Mouse (Mus musculus) embryonic stem cell, embryonic (primary cell): ENCODE measurements around the gene Cog4.

ENCODE experiments used
- CTCF ChIA-PET, 4 experiments: fragments of 300-600 bp in 2 of 4; fragments of 350-600 bp in 2 of 4; sonication (Branson Sonifier 250); formaldehyde crosslinking; loops; one replicate each; lab custom pipeline; 2022; ENCODE audit warnings: inconsistent platforms in 2 of 4; lab: Charles Lee
- POLR2A ChIA-PET, 4 experiments: fragments of 300-600 bp in 2 of 4; fragments of 350-600 bp in 2 of 4; sonication (Branson Sonifier 250); formaldehyde crosslinking; loops; one replicate each; lab custom pipeline; 2022; ENCODE audit warnings: antibody characterized with exemption in 4 of 4, inconsistent platforms in 1 of 4; lab: Charles Lee

Gene Cog4

GRCm38 (mm10) chr8:110856760-110857461 lies 10.5 kb downstream of the Cog4 start:
- CTCF ChIA-PET = interaction anchor here (0.5 to 0.8 kb wide), 6 partner anchors 41 to 226 kb away, joined by 3 to 8 read pairs (median 4); partner anchors contain the start of gene Fuk (in 1 of the 4)
- POLR2A ChIA-PET = interaction anchor here in 2 of 4 experiments (0.8 to 19.3 kb wide), 12 partner anchors 10 to 177 kb away, joined by 3 to 464 read pairs (median 4); partner anchors contain the start of genes Cog4 (in 2 of the 2) and Sf3b3 (in 2 of the 2)

- CTCF ChIA-PET = interaction anchor here in 3 of 4 experiments (0.5 to 1.2 kb wide), 6 partner anchors 23 to 1614 kb away, joined by 3 to 5 read pairs (median 4); partner anchors contain the start of gene Exosc6 (in 1 of the 3)
- POLR2A ChIA-PET = interaction anchor here in 3 of 4 experiments (0.7 to 19.3 kb wide), 9 partner anchors 10 to 43 kb away, joined by 3 to 464 read pairs (median 4); partner anchors contain the start of genes Cog4 (in 3 of the 3) and Sf3b3 (in 3 of the 3)
Measured at GRCm38 (mm10) chr8:110859651-110860501, 13.5 kb downstream of the Cog4 start.

- POLR2A ChIA-PET = interaction anchor here in 3 of 4 experiments (0.6 to 19.3 kb wide), 19 partner anchors 10 to 220 kb away, joined by 3 to 464 read pairs (median 4); partner anchors contain the start of genes Cog4 (in 3 of the 3) and Sf3b3 (in 3 of the 3)
- CTCF ChIA-PET = interaction anchor here in 1 of 4 experiments (0.5 to 0.9 kb wide), 3 partner anchors 56 to 232 kb away, joined by 3 to 6 read pairs (median 4); partner anchors contain the start of gene Ddx19b
Measured at GRCm38 (mm10) chr8:110861347-110862025, 15.1 kb downstream of the Cog4 start.

- POLR2A ChIA-PET = interaction anchor here in 2 of 4 experiments (1.1 to 3.2 kb wide), 7 partner anchors 10 to 163 kb away, joined by 3 to 16 read pairs (median 3); partner anchors contain the start of genes Aars (in 1 of the 2), Cog4 (in 1 of the 2) and Sf3b3 (in 1 of the 2)
- CTCF ChIA-PET = no interaction called here
Measured at GRCm38 (mm10) chr8:110870501-110870900, 24.1 kb downstream of the Cog4 start.

- ChIA-PET POLR2A (interaction anchor here in 2 of 4 experiments (0.6 to 1.7 kb wide), 3 partner anchors 12 to 397 kb away, joined by 3 to 4 read pairs (median 3); no protein-coding TSS in a partner anchor), CTCF (no interaction called here)
Measured at GRCm38 (mm10) chr8:110877862-110878261, 31.5 kb downstream of the Cog4 start.

- CTCF ChIA-PET = no interaction called here
- POLR2A ChIA-PET = interaction anchor here in 1 of 4 experiments (1.1 to 2.7 kb wide), 5 partner anchors 12 to 65 kb away, joined by 4 to 10 read pairs (median 4); partner anchors contain the start of gene St3gal2
Measured at GRCm38 (mm10) chr8:110881741-110882310, 35.4 kb downstream of the Cog4 start.

GRCm38 (mm10) chr8:110883824-110884223 lies 37.4 kb downstream of the Cog4 start:
- POLR2A ChIA-PET = interaction anchor here in 2 of 4 experiments (0.6 to 2.7 kb wide), 13 partner anchors 10 to 740 kb away, joined by 3 to 17 read pairs (median 4); partner anchors contain the start of gene St3gal2 (in 1 of the 2)
- CTCF ChIA-PET = interaction anchor here in 2 of 4 experiments (0.6 to 1.4 kb wide), 4 partner anchors 11 to 804 kb away, joined by 3 to 4 read pairs (median 4); no protein-coding TSS in a partner anchor

- ChIA-PET CTCF (interaction anchor here in 3 of 4 experiments (0.5 to 0.6 kb wide), 3 partner anchors 111 to 141 kb away, joined by 3 to 5 read pairs (median 5); no protein-coding TSS in a partner anchor), POLR2A (interaction anchor here (0.5 to 3.0 kb wide), 22 partner anchors 9 to 385 kb away, joined by 3 to 10 read pairs (median 4); partner anchors contain the start of genes St3gal2 (in 2 of the 4), Cog4 (in 1 of the 4), Ddx19a (in 1 of the 4) and Ddx19b (in 1 of the 4))
Measured at GRCm38 (mm10) chr8:110886634-110887033, 40.2 kb downstream of the Cog4 start.

- POLR2A ChIA-PET = interaction anchor here (0.5 to 3.0 kb wide), 19 partner anchors 8 to 929 kb away, joined by 3 to 10 read pairs (median 4); partner anchors contain the start of genes Aars (in 1 of the 4), Ddx19a (in 1 of the 4), Fuk (in 1 of the 4) and Rfwd3 (in 1 of the 4)
- CTCF ChIA-PET = interaction anchor here in 3 of 4 experiments (0.6 to 1.1 kb wide), 3 partner anchors 132 to 161 kb away, joined by 3 to 4 read pairs (median 4); no protein-coding TSS in a partner anchor
Measured at GRCm38 (mm10) chr8:110887551-110887950, 41.2 kb downstream of the Cog4 start.

- CTCF ChIA-PET = interaction anchor here in 1 of 4 experiments (0.6 kb wide), 1 partner anchor 26 kb away, joined by 3 read pairs; no protein-coding TSS in a partner anchor
- POLR2A ChIA-PET = interaction anchor here in 2 of 4 experiments (0.6 to 1.6 kb wide), 5 partner anchors 28 to 145 kb away, joined by 3 to 5 read pairs (median 3); partner anchors contain the start of genes Aars (in 1 of the 2), Ddx19a (in 1 of the 2) and Sf3b3 (in 1 of the 2)
Measured at GRCm38 (mm10) chr8:110888441-110888840, 42.0 kb downstream of the Cog4 start.

GRCm38 (mm10) chr8:110888860-110889259 lies 42.5 kb downstream of the Cog4 start:
- POLR2A ChIA-PET = interaction anchor here (0.6 to 1.9 kb wide), 9 partner anchors 10 to 145 kb away, joined by 3 to 5 read pairs (median 4); partner anchors contain the start of genes Aars (in 1 of the 4), Ddx19a (in 1 of the 4) and Sf3b3 (in 1 of the 4)
- CTCF ChIA-PET = interaction anchor here in 1 of 4 experiments (0.6 kb wide), 1 partner anchor 27 kb away, joined by 3 read pairs; no protein-coding TSS in a partner anchor

GRCm38 (mm10) chr8:110889904-110890470 lies 43.6 kb downstream of the Cog4 start:
- ChIA-PET CTCF (interaction anchor here in 2 of 4 experiments (0.6 to 0.9 kb wide), 2 partner anchors 31 to 1430 kb away, joined by 3 read pairs; no protein-coding TSS in a partner anchor), POLR2A (interaction anchor here in 3 of 4 experiments (0.9 to 1.9 kb wide), 6 partner anchors 11 to 165 kb away, joined by 3 to 4 read pairs (median 4); no protein-coding TSS in a partner anchor)

- POLR2A ChIA-PET = interaction anchor here in 1 of 4 experiments (1.0 to 1.1 kb wide), 3 partner anchors 10 to 140 kb away, joined by 3 to 4 read pairs (median 3); no protein-coding TSS in a partner anchor
- CTCF ChIA-PET = interaction anchor here in 2 of 4 experiments (1.2 kb wide), 2 partner anchors 10 to 58 kb away, joined by 3 read pairs; partner anchors contain the start of gene Fuk (in 1 of the 2)
Measured at GRCm38 (mm10) chr8:110892040-110892439, 45.6 kb downstream of the Cog4 start.

- ChIA-PET CTCF (interaction anchor here in 2 of 4 experiments (0.6 to 1.2 kb wide), 3 partner anchors 9 to 103 kb away, joined by 3 read pairs; partner anchors contain the start of gene Fuk (in 1 of the 2)), POLR2A (interaction anchor here in 2 of 4 experiments (0.9 to 2.5 kb wide), 8 partner anchors 8 to 141 kb away, joined by 3 to 17 read pairs (median 4); partner anchors contain the start of genes Cog4 (in 1 of the 2), Fuk (in 1 of the 2) and Sf3b3 (in 1 of the 2))
Measured at GRCm38 (mm10) chr8:110892913-110893312, 46.5 kb downstream of the Cog4 start.

- CTCF ChIA-PET = interaction anchor here in 2 of 4 experiments (0.7 to 1.3 kb wide), 4 partner anchors 10 to 92 kb away, joined by 3 to 4 read pairs (median 3); partner anchors contain the start of gene Il34 (in 1 of the 2)
Measured at GRCm38 (mm10) chr8:110894851-110895250, 48.5 kb downstream of the Cog4 start.

More at GRCm38 (mm10) chr8:110894851-110895250, 48.5 kb downstream of the Cog4 start:
- POLR2A ChIA-PET = interaction anchor here in 3 of 4 experiments (0.6 to 2.5 kb wide), 18 partner anchors 8 to 409 kb away, joined by 3 to 17 read pairs (median 4); partner anchors contain the start of genes Aars (in 1 of the 3) and Sf3b3 (in 1 of the 3)
